Mouse (Mus musculus): ENCODE results near the gene Gm10337.

GRCm38 (mm10) chr15:102502254-102502840 is 1.2 kb upstream of the Gm10337 start:
- TF ChIP-seq POLR2A (IDR thresholded peaks at IDR 0.05; ENCODE audit: low read depth, low read length) = no peak
- no peak for TF ChIP-seq CTCF (IDR thresholded peaks at IDR 0.05; ENCODE audit: extremely low read depth, insufficient read depth, insufficient read length, insufficient replicate concordance)
